Mouse (Mus musculus) limb, embryonic 15.5 days (tissue): ENCODE results near the gene 3830406C13Rik. TPM values are rescaled to one million over a fixed set of nuclear protein-coding genes. Genes with fewer than 3 reads are reported as not detected.

ENCODE experiments used
- polyA plus RNA-seq: library from polyadenylated mRNA; unstranded; fragments of >200 nt; fragmentation: Nextera tagmentation; extraction: Ambion mirVana; gene quantifications from 2 replicates; pipeline ENCODE4 v1.2.1, GENCODE M21; 2015

The 3830406C13Rik gene
- polyA plus RNA-seq, 1 experiment from 2014 or later, result 52.7 TPM

Other genes with a start within 250 kb of the 3830406C13Rik start
- gene Gm49355, start 197 bp upstream of the 3830406C13Rik start, polyA plus RNA-seq, result 0.09 and 0.14 TPM in 2 replicates
- gene Fezf2, start 64.0 kb downstream of the 3830406C13Rik start, polyA plus RNA-seq, result not detected in 2 replicates